Mouse (Mus musculus): ENCODE measurements at regions not wholly inside any gene's neighbourhood (a gene's known extent, or its start where the extent isn't known, plus 50 kb on each side); places are given as distances from the start of the nearest gene placed in this dataset.

GRCm38 (mm10) chr3:49520088-49520487 is 237.0 kb downstream of the Pcdh18 start:
- no peak for TF ChIP-seq GATA1 (IDR thresholded peaks at IDR 0.05; ENCODE audit: borderline replicate concordance, low read length)
- TF ChIP-seq FLI1 (IDR thresholded peaks at IDR 0.05; ENCODE audit: low read length): no peak
